Comparison of ENCODE assay signal across 8 mouse cellular contexts in genomic region chr4:117096666-117097065, GRCm38 (mm10). TPM values are rescaled to one million over a fixed set of nuclear protein-coding genes. Genes with fewer than 3 reads are reported as not detected.
A peak's percentile ranks its signal among the peaks of the same experiment; 100 is the strongest.
DNase-seq lines count a peak whose midpoint lies in the region; ATAC-seq and TF ChIP-seq lines count a peak whose summit lies in the region.

No protein-coding gene starts in this region.

- no peak for DNase-seq in gastrocnemius, adult 2 months
- DNase-seq in gastrocnemius, adult 8-10 months (ENCODE audit: low spot score in 2 of 2) = no peak
- DNase-seq in midbrain, postnatal 0 days (ENCODE audit: low spot score) = no peak
- no peak for DNase-seq in thymus, postnatal 14 days
- no peak for DNase-seq in layer of hippocampus, postnatal 10 days (ENCODE audit: low spot score in 2 of 2)
- DNase-seq in right cerebral cortex, postnatal 14 days = no peak

- peak overlapping the region; percentile 66 for H3K27ac ChIP-seq in gastrocnemius, adult 2 months
- H3K27ac ChIP-seq in embryonic facial prominence, embryonic 15.5 days (replicated peaks) = peak overlapping the region; percentile 84
- H3K27ac ChIP-seq in hindbrain, embryonic 16.5 days (ENCODE audit: low read depth, low read length) = peak overlapping the region; percentile 31; the same call in 1 of the 2 replicates
- H3K27ac ChIP-seq in midbrain, postnatal 0 days (ENCODE audit: low read depth, low read length) = 0 out of 2 replicates have a peak overlapping the region, but pooled peaks have one; percentile 39

- no peaks in the 10 kb centered on the region for H3K9me3 ChIP-seq in embryonic facial prominence, embryonic 15.5 days (replicated peaks)
- H3K9me3 ChIP-seq in hindbrain, embryonic 16.5 days (ENCODE audit: control insufficient read depth, low read length) = no peaks in the 10 kb centered on the region
- no peaks in the 10 kb centered on the region for H3K9me3 ChIP-seq in midbrain, postnatal 0 days (ENCODE audit: low read length)

- H3K4me2 ChIP-seq in embryonic facial prominence, embryonic 15.5 days (replicated peaks) = peak overlapping the region; percentile 93
- peak overlapping the region; percentile 95 for H3K4me2 ChIP-seq in hindbrain, embryonic 16.5 days (ENCODE audit: low read length)
- H3K4me2 ChIP-seq in midbrain, postnatal 0 days (ENCODE audit: low read depth, low read length, poor library complexity, severe bottlenecking) = peak overlapping the region; percentile 67

- H3K4me1 ChIP-seq in embryonic facial prominence, embryonic 15.5 days = peaks cover 44% of the 10 kb centered on the region
- peaks cover 25% of the 10 kb centered on the region for H3K4me1 ChIP-seq in hindbrain, embryonic 16.5 days (ENCODE audit: control insufficient read depth, insufficient read depth, low read depth, low read length)
- H3K4me1 ChIP-seq in midbrain, postnatal 0 days (ENCODE audit: insufficient read depth, low read length) = peaks cover 3% of the 10 kb centered on the region; the same call in 1 of the 2 replicates

- ATAC-seq in embryonic facial prominence, embryonic 15.5 days (ENCODE audit: insufficient number of reproducible peaks, low FRiP score, low TSS enrichment, low read depth) = no peak
- 0 out of 2 replicates have a peak, but pooled peaks have one; percentile 6 for ATAC-seq in hindbrain, embryonic 16.5 days
- ATAC-seq in midbrain, postnatal 0 days (ENCODE audit: low FRiP score) = no peak

- H3K4me3 ChIP-seq in gastrocnemius, adult 2 months = peak overlapping the region; percentile 76
- peak overlapping the region; percentile 61 for H3K4me3 ChIP-seq in embryonic facial prominence, embryonic 15.5 days (replicated peaks)
- peak overlapping the region; percentile 81 for H3K4me3 ChIP-seq in hindbrain, embryonic 16.5 days (ENCODE audit: low read length)
- peak overlapping the region; percentile 63 for H3K4me3 ChIP-seq in midbrain, postnatal 0 days (ENCODE audit: low read depth, low read length)

- intact Hi-C loops in gastrocnemius, adult 2 months (cut with DNase I) = no loop called here

- no peaks in the 10 kb centered on the region for H3K36me3 ChIP-seq in embryonic facial prominence, embryonic 15.5 days
- H3K36me3 ChIP-seq in hindbrain, embryonic 16.5 days (ENCODE audit: control insufficient read depth, insufficient read depth, low read length) = no peaks in the 10 kb centered on the region
- peaks cover 8% of the 10 kb centered on the region for H3K36me3 ChIP-seq in midbrain, postnatal 0 days (ENCODE audit: insufficient read depth, low read length)

- TF ChIP-seq CTCF in gastrocnemius, adult 2 months (IDR thresholded peaks at IDR 0.05) = no peak
- TF ChIP-seq CTCF in midbrain, postnatal 0 days (IDR thresholded peaks at IDR 0.05) = no peak

- 12% methylated on average over 5 of the region's 5 CpGs for whole genome bisulfite sequencing in embryonic facial prominence, embryonic 15.5 days
- 10% methylated on average over 5 of the region's 5 CpGs for WGBS in hindbrain, embryonic 16.5 days
- 10% methylated on average over 5 of the region's 5 CpGs for WGBS in midbrain, postnatal 0 days

- H3K27me3 ChIP-seq in embryonic facial prominence, embryonic 15.5 days = no peaks in the 10 kb centered on the region
- H3K27me3 ChIP-seq in hindbrain, embryonic 16.5 days (replicated peaks; ENCODE audit: control insufficient read depth, insufficient read depth, low read length) = no peaks in the 10 kb centered on the region
- H3K27me3 ChIP-seq in midbrain, postnatal 0 days (ENCODE audit: insufficient read depth, low read length) = 0 out of 2 replicates have a peak, but pooled peaks cover 4% of the 10 kb centered on the region

- peak overlapping the region; percentile 29 for H3K9ac ChIP-seq in embryonic facial prominence, embryonic 15.5 days
- H3K9ac ChIP-seq in hindbrain, embryonic 16.5 days (ENCODE audit: low read depth, low read length) = peak overlapping the region; percentile 70
- H3K9ac ChIP-seq in midbrain, postnatal 0 days (replicated peaks; ENCODE audit: low read length, poor library complexity, severe bottlenecking) = peak overlapping the region; percentile 61

RNA-seq across cellular contexts. Expression of gene Ptch2, which starts 0.8 kb away (rescaled TPM):
- under 1 TPM; 0.22 to 0.54 TPM for total RNA-seq in gastrocnemius, adult 2 months (2021)
- total RNA-seq in gastrocnemius, adult 8-10 months (2022) = under 1 TPM; 0.22 to 0.76 (median 0.69) TPM
- polyA plus RNA-seq in embryonic facial prominence, embryonic 15.5 days (2015; fragmentation: Nextera tagmentation; extraction: Ambion mirVana) = 20.8 and 22.5 TPM in 2 replicates
- polyA plus RNA-seq in hindbrain, embryonic 16.5 days (2015; fragmentation: Nextera tagmentation; extraction: Ambion mirVana) = 7.8 and 9.6 TPM in 2 replicates
- 6.8 and 12.2 TPM in 2 replicates for total RNA-seq in midbrain, postnatal 0 days (2014; rRNA removed)
- polyA plus RNA-seq in midbrain, postnatal 0 days (2015; fragmentation: Nextera tagmentation; extraction: Ambion mirVana) = 3.5 and 3.7 TPM in 2 replicates
- 1 to 10 TPM; 2.5 to 3.2 TPM for total RNA-seq in layer of hippocampus, postnatal 10 days (2021)

RNA-seq across cellular contexts. Expression of gene Btbd19, which starts 28.9 kb away (rescaled TPM):
- 1 to 10 TPM; 2.3 to 2.5 TPM for total RNA-seq in gastrocnemius, adult 2 months (2021)
- total RNA-seq in gastrocnemius, adult 8-10 months (2022) = 1 to 10 TPM; 1.6 to 3.2 (median 1.8) TPM
- 13.2 and 13.5 TPM in 2 replicates for polyA plus RNA-seq in embryonic facial prominence, embryonic 15.5 days (2015; fragmentation: Nextera tagmentation; extraction: Ambion mirVana)
- 3.9 and 4.9 TPM in 2 replicates for polyA plus RNA-seq in hindbrain, embryonic 16.5 days (2015; fragmentation: Nextera tagmentation; extraction: Ambion mirVana)
- total RNA-seq in midbrain, postnatal 0 days (2014; rRNA removed) = 7.3 and 8.2 TPM in 2 replicates
- polyA plus RNA-seq in midbrain, postnatal 0 days (2015; fragmentation: Nextera tagmentation; extraction: Ambion mirVana) = 3.8 and 4.2 TPM in 2 replicates
- total RNA-seq in layer of hippocampus, postnatal 10 days (2021) = 10 to 100 TPM in 1 of 2 experiments, 1 to 10 TPM in 1; 6.7 to 11.2 TPM

RNA-seq across cellular contexts. Expression of gene Tctex1d4, which starts 29.9 kb away (rescaled TPM):
- total RNA-seq in gastrocnemius, adult 2 months (2021) = not detected
- not detected for total RNA-seq in gastrocnemius, adult 8-10 months (2022)
- polyA plus RNA-seq in embryonic facial prominence, embryonic 15.5 days (2015; fragmentation: Nextera tagmentation; extraction: Ambion mirVana) = 3.0 and 6.1 TPM in 2 replicates
- polyA plus RNA-seq in hindbrain, embryonic 16.5 days (2015; fragmentation: Nextera tagmentation; extraction: Ambion mirVana) = 1.5 and 1.8 TPM in 2 replicates
- total RNA-seq in midbrain, postnatal 0 days (2014; rRNA removed) = 1.3 and 5.8 TPM in 2 replicates
- polyA plus RNA-seq in midbrain, postnatal 0 days (2015; fragmentation: Nextera tagmentation; extraction: Ambion mirVana) = 1.2 TPM in 2 replicates
- total RNA-seq in layer of hippocampus, postnatal 10 days (2021) = 1 to 10 TPM; 1.1 to 1.5 TPM

RNA-seq across cellular contexts. Expression of gene Plk3, which starts 37.1 kb away (rescaled TPM):
- total RNA-seq in gastrocnemius, adult 2 months (2021) = under 1 TPM; 0.73 to 0.74 TPM
- under 1 TPM; 0.29 to 0.89 (median 0.46) TPM for total RNA-seq in gastrocnemius, adult 8-10 months (2022)
- polyA plus RNA-seq in embryonic facial prominence, embryonic 15.5 days (2015; fragmentation: Nextera tagmentation; extraction: Ambion mirVana) = 7.7 and 8.1 TPM in 2 replicates
- polyA plus RNA-seq in hindbrain, embryonic 16.5 days (2015; fragmentation: Nextera tagmentation; extraction: Ambion mirVana) = 24.0 and 24.8 TPM in 2 replicates
- total RNA-seq in midbrain, postnatal 0 days (2014; rRNA removed) = 20.8 and 28.2 TPM in 2 replicates
- polyA plus RNA-seq in midbrain, postnatal 0 days (2015; fragmentation: Nextera tagmentation; extraction: Ambion mirVana) = 26.6 and 26.8 TPM in 2 replicates
- 10 to 100 TPM; 16.3 to 16.9 TPM for total RNA-seq in layer of hippocampus, postnatal 10 days (2021)

RNA-seq across cellular contexts. Expression of gene Rps8, which starts 59.4 kb away (rescaled TPM):
- total RNA-seq in gastrocnemius, adult 2 months (2021) = 100 to 1,000 TPM; 527 to 622 TPM
- total RNA-seq in gastrocnemius, adult 8-10 months (2022) = 100 to 1,000 TPM; 486 to 610 (median 547) TPM
- 934 and 968 TPM in 2 replicates for polyA plus RNA-seq in embryonic facial prominence, embryonic 15.5 days (2015; fragmentation: Nextera tagmentation; extraction: Ambion mirVana)
- 320 and 403 TPM in 2 replicates for polyA plus RNA-seq in hindbrain, embryonic 16.5 days (2015; fragmentation: Nextera tagmentation; extraction: Ambion mirVana)
- 439 and 604 TPM in 2 replicates for total RNA-seq in midbrain, postnatal 0 days (2014; rRNA removed)
- 475 and 493 TPM in 2 replicates for polyA plus RNA-seq in midbrain, postnatal 0 days (2015; fragmentation: Nextera tagmentation; extraction: Ambion mirVana)
- 100 to 1,000 TPM; 556 to 596 TPM for total RNA-seq in layer of hippocampus, postnatal 10 days (2021)

Comparison
In these comparisons a context has a peak if more than half of its experiments do, and no peak if none do; other contexts are left out.
1. H3K27ac ChIP-seq: peak in every context shown above with its lines; median percentile 84 in embryonic facial prominence, embryonic 15.5 days; 66 in gastrocnemius, adult 2 months; 39 in midbrain, postnatal 0 days; 31 in hindbrain, embryonic 16.5 days.